10 mouse cellular contexts compared by ENCODE assay signal in genomic region chr13:9011596-9012350, GRCm38 (mm10). TPM values are rescaled to one million over a fixed set of nuclear protein-coding genes. Genes with fewer than 3 reads are reported as not detected.
A peak's percentile ranks its signal among the peaks of the same experiment; 100 is the strongest.
DNase-seq lines count a peak whose midpoint lies in the region; ATAC-seq lines count a peak whose summit lies in the region.
"Had no signal": no experiment of that assay in that cellular context is flagged by ENCODE, and none has a peak within 500 bp of the region (broad histone marks: within the 10 kb centered on the region; RNA-seq: fewer than 3 reads in every experiment).

No protein-coding gene starts in this region.

- H3K27ac ChIP-seq in limb, embryonic 10.5 days, result no peak overlapping the region
- no peak overlapping the region for H3K27ac ChIP-seq in neural tube, embryonic 11.5 days (ENCODE audit: low read depth, low read length)
- H3K27ac ChIP-seq: embryonic facial prominence, embryonic 12.5 days; neural tube, embryonic 12.5 days had no signal

- DNase-seq in layer of hippocampus, adult 11-12 months (ENCODE audit: low spot score), result peak; percentile 37
- no peak for DNase-seq in layer of hippocampus, adult 9-11 months
- DNase-seq in ZHBTc4 (ENCODE audit: low read depth, low spot score), result peak; percentile 97
- peak; percentile 96 for DNase-seq in embryo, embryonic 10.5 days (ENCODE audit: low spot score)
- DNase-seq in heart, postnatal 10 days, result peak; percentile 72 to 88
- peak; percentile 97 for DNase-seq in limb, embryonic 10.5 days (ENCODE audit: low spot score)
- peak; percentile 75 for DNase-seq in neural tube, embryonic 11.5 days (ENCODE audit: low spot score)
- DNase-seq in thymus, postnatal 0 days (ENCODE audit: low spot score), result peak; percentile 94

- no peaks in the 10 kb centered on the region for H3K27me3 ChIP-seq in limb, embryonic 10.5 days (ENCODE audit: low read depth, poor library complexity, severe bottlenecking)
- no peaks in the 10 kb centered on the region for H3K27me3 ChIP-seq in neural tube, embryonic 11.5 days (ENCODE audit: control insufficient read depth, insufficient read depth, low read length)
- H3K27me3 ChIP-seq: embryonic facial prominence, embryonic 12.5 days; neural tube, embryonic 12.5 days had no signal

- intact Hi-C loops in heart, postnatal 10 days (cut with DNase I), result no loop called here

- H3K4me2 ChIP-seq in neural tube, embryonic 11.5 days (ENCODE audit: low read depth), result no peak overlapping the region
- H3K4me2 ChIP-seq: embryonic facial prominence, embryonic 12.5 days; neural tube, embryonic 12.5 days had no signal

- H3K4me3 ChIP-seq in limb, embryonic 10.5 days, result no peak overlapping the region
- no peak overlapping the region for H3K4me3 ChIP-seq in neural tube, embryonic 11.5 days (ENCODE audit: low read depth, low read length)
- H3K4me3 ChIP-seq: embryonic facial prominence, embryonic 12.5 days; neural tube, embryonic 12.5 days had no signal

- H3K36me3 ChIP-seq in limb, embryonic 10.5 days, result no peaks in the 10 kb centered on the region
- H3K36me3 ChIP-seq in neural tube, embryonic 11.5 days (ENCODE audit: control insufficient read depth, insufficient read depth, low read length), result no peaks in the 10 kb centered on the region
- H3K36me3 ChIP-seq: embryonic facial prominence, embryonic 12.5 days; neural tube, embryonic 12.5 days had no signal

- H3K9ac ChIP-seq in neural tube, embryonic 11.5 days (ENCODE audit: low read length), result no peak overlapping the region
- H3K9ac ChIP-seq: embryonic facial prominence, embryonic 12.5 days; neural tube, embryonic 12.5 days had no signal

- 50% methylated on average over 12 of the region's 12 CpGs for WGBS in limb, embryonic 10.5 days
- WGBS in neural tube, embryonic 11.5 days, result 57% methylated on average over 12 of the region's 12 CpGs

- H3K9me3 ChIP-seq in limb, embryonic 10.5 days (replicated peaks), result no peaks in the 10 kb centered on the region
- H3K9me3 ChIP-seq in neural tube, embryonic 11.5 days (ENCODE audit: control insufficient read depth, low read length), result no peaks in the 10 kb centered on the region
- H3K9me3 ChIP-seq: embryonic facial prominence, embryonic 12.5 days; neural tube, embryonic 12.5 days had no signal

- no peaks in the 10 kb centered on the region for H3K4me1 ChIP-seq in limb, embryonic 10.5 days
- H3K4me1 ChIP-seq in neural tube, embryonic 11.5 days (ENCODE audit: control insufficient read depth, insufficient read depth, low read length), result no peaks in the 10 kb centered on the region
- H3K4me1 ChIP-seq: embryonic facial prominence, embryonic 12.5 days; neural tube, embryonic 12.5 days had no signal

- no peak; the same call in 1 of the 2 replicates for ATAC-seq in neural tube, embryonic 11.5 days (ENCODE audit: insufficient read depth, low FRiP score, low TSS enrichment)

RNA-seq across cellular contexts. Expression of gene Gtpbp4, which starts 15.9 kb away (rescaled TPM):
- 10 to 100 TPM; 40.1 to 41.0 TPM for total RNA-seq in heart, postnatal 10 days (2021)
- polyA plus RNA-seq in limb, embryonic 10.5 days (2016; fragmentation: Nextera tagmentation; extraction: Ambion mirVana), result 116 and 117 TPM in 2 replicates
- polyA plus RNA-seq in neural tube, embryonic 11.5 days (2014; fragmentation: Nextera tagmentation; extraction: Ambion mirVana), result 110 and 111 TPM in 2 replicates
- 89.1 and 93.2 TPM in 2 replicates for polyA plus RNA-seq in thymus, postnatal 0 days (2015; fragmentation: Nextera tagmentation; extraction: Ambion mirVana)

RNA-seq across cellular contexts. Expression of gene Idi2, which starts 59.1 kb away (rescaled TPM):
- total RNA-seq in heart, postnatal 10 days (2021), result not detected
- not detected in 2 replicates for polyA plus RNA-seq in limb, embryonic 10.5 days (2016; fragmentation: Nextera tagmentation; extraction: Ambion mirVana)
- not detected in 2 replicates for polyA plus RNA-seq in neural tube, embryonic 11.5 days (2014; fragmentation: Nextera tagmentation; extraction: Ambion mirVana)
- 0.73 and 0.88 TPM in 2 replicates for polyA plus RNA-seq in thymus, postnatal 0 days (2015; fragmentation: Nextera tagmentation; extraction: Ambion mirVana)
